23 mouse cellular contexts compared by ENCODE assay signal in the genomic region with DNA sequence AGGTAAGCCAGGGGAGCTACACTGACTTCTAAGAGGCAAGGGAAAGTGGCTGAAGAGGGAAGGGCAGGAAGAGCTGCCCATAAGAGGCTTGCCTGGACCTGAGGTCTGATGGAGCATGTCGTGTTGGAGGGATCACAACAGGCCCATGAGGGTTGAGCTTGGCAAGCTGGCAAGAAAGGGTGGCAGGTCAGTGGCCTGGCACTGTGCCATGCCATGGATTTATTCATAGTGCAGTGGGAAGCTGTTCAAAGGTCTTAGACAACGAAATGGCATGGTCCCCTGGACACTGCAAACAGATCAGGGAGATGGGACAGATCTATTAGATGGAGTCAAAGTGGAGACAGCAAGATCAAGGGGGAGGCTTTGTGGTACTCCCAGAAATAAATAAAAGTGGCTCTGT. TPM values are rescaled to one million over a fixed set of nuclear protein-coding genes. Genes with fewer than 3 reads are reported as not detected.
A peak's percentile ranks its signal among the peaks of the same experiment; 100 is the strongest.
DNase-seq lines count a peak whose midpoint lies in the region; ATAC-seq and TF ChIP-seq lines count a peak whose summit lies in the region.
"Had no signal": no experiment of that assay in that cellular context is flagged by ENCODE, and none has a peak within 500 bp of the region (broad histone marks: within the 10 kb centered on the region; RNA-seq: fewer than 3 reads in every experiment).

No protein-coding gene starts in this region.

- no peaks in the 10 kb centered on the region for H3K4me1 ChIP-seq in kidney, adult 2 months (ENCODE audit: control insufficient read depth, insufficient read depth, low read length)
- no peaks in the 10 kb centered on the region for H3K4me1 ChIP-seq in kidney, embryonic 14.5 days (ENCODE audit: control insufficient read depth, insufficient read depth, low read length)
- H3K4me1 ChIP-seq in limb, embryonic 10.5 days, result peaks cover 18% of the 10 kb centered on the region; the same call in 1 of the 2 replicates
- H3K4me1 ChIP-seq: heart, embryonic 10.5 days; liver, embryonic 12.5 days had no signal

- WGBS in kidney, adult 2 months, result 29% methylated on average over 2 of the region's 2 CpGs
- WGBS in kidney, embryonic 14.5 days, result 74% methylated on average over 2 of the region's 2 CpGs
- 80% methylated on average over 2 of the region's 2 CpGs for WGBS in limb, embryonic 10.5 days

- no peak for TF ChIP-seq POLR2A in kidney, adult 2 months (IDR thresholded peaks at IDR 0.05; ENCODE audit: low read depth, low read length)

- DNase-seq in cerebellum, adult 11-12 months, result peak; percentile 48
- no peak for DNase-seq in cerebellum, postnatal 4 days (ENCODE audit: low spot score in 2 of 2)
- DNase-seq in kidney, adult 2 months, result peak; percentile 44
- peak; percentile 41 to 43 for DNase-seq in cerebellum, postnatal 14 days
- peak; percentile 15 for DNase-seq in limb, embryonic 10.5 days (ENCODE audit: low spot score)
- DNase-seq in spleen, adult 18-20 months, result no peak
- no peak for DNase-seq in spleen, postnatal 14 days (ENCODE audit: low spot score in 2 of 2)
- DNase-seq: B cell, adult 2 months; embryo, embryonic 11 days; heart, postnatal 10 days; layer of hippocampus, adult 9-11 months; lung, adult 2 months; lung, postnatal 4 days; right cerebral cortex, postnatal 4 days; thymus, postnatal 14 days had no signal

- H3K4me3 ChIP-seq in kidney, adult 2 months (ENCODE audit: insufficient read depth, low read depth, low read length), result no peak overlapping the region
- no peak overlapping the region for H3K4me3 ChIP-seq in kidney, embryonic 14.5 days (ENCODE audit: low read length)
- no peak overlapping the region for H3K4me3 ChIP-seq in limb, embryonic 10.5 days
- H3K4me3 ChIP-seq: forebrain, embryonic 15.5 days; heart, embryonic 10.5 days; hindbrain, embryonic 13.5 days; left cerebral cortex, adult 2 months; limb, embryonic 12.5 days; liver, embryonic 12.5 days had no signal

- H3K27me3 ChIP-seq in kidney, adult 2 months (replicated peaks; ENCODE audit: control insufficient read depth, insufficient read depth, low read length), result no peaks in the 10 kb centered on the region; the same call in 1 of the 2 replicates
- H3K27me3 ChIP-seq in kidney, embryonic 14.5 days (ENCODE audit: control insufficient read depth, insufficient read depth, low read length), result no peaks in the 10 kb centered on the region
- H3K27me3 ChIP-seq in limb, embryonic 10.5 days (ENCODE audit: low read depth, poor library complexity, severe bottlenecking), result 0 out of 2 replicates have a peak, but pooled peaks cover 4% of the 10 kb centered on the region
- H3K27me3 ChIP-seq: hindbrain, embryonic 13.5 days; limb, embryonic 12.5 days; liver, embryonic 12.5 days had no signal

- no peaks in the 10 kb centered on the region for H3K9me3 ChIP-seq in kidney, embryonic 14.5 days (ENCODE audit: control insufficient read depth, low read length)
- H3K9me3 ChIP-seq in limb, embryonic 10.5 days (replicated peaks), result no peaks in the 10 kb centered on the region
- H3K9me3 ChIP-seq: forebrain, embryonic 15.5 days; heart, embryonic 10.5 days; hindbrain, embryonic 13.5 days; limb, embryonic 12.5 days; liver, embryonic 12.5 days had no signal

- H3K27ac ChIP-seq in kidney, adult 2 months (ENCODE audit: insufficient read depth, low read depth, low read length), result no peak overlapping the region
- no peak overlapping the region for H3K27ac ChIP-seq in kidney, embryonic 14.5 days (ENCODE audit: low read depth, low read length)
- no peak overlapping the region for H3K27ac ChIP-seq in limb, embryonic 10.5 days
- H3K27ac ChIP-seq: forebrain, embryonic 15.5 days; heart, embryonic 10.5 days; hindbrain, embryonic 13.5 days; left cerebral cortex, adult 2 months; limb, embryonic 12.5 days; liver, embryonic 12.5 days had no signal

- H3K36me3 ChIP-seq in kidney, adult 2 months (ENCODE audit: control insufficient read depth, insufficient read depth, low read length), result no peaks in the 10 kb centered on the region
- H3K36me3 ChIP-seq in kidney, embryonic 14.5 days (ENCODE audit: control insufficient read depth, insufficient read depth, low read length), result no peaks in the 10 kb centered on the region
- H3K36me3 ChIP-seq in limb, embryonic 10.5 days, result peaks cover 4% of the 10 kb centered on the region; the same call in 1 of the 2 replicates
- H3K36me3 ChIP-seq: forebrain, embryonic 15.5 days; heart, embryonic 10.5 days; liver, embryonic 12.5 days had no signal

- no peak for ATAC-seq in kidney, embryonic 14.5 days (ENCODE audit: low FRiP score, low TSS enrichment)
- ATAC-seq: forebrain, embryonic 15.5 days; inflammation-experienced regulatory T-cells, adult 6 months; liver, embryonic 12.5 days had no signal

- H3K9ac ChIP-seq in kidney, embryonic 14.5 days (ENCODE audit: low read depth, low read length), result no peak overlapping the region
- H3K9ac ChIP-seq: forebrain, embryonic 15.5 days; hindbrain, embryonic 13.5 days; limb, embryonic 12.5 days; liver, embryonic 12.5 days had no signal

- no peak overlapping the region for H3K4me2 ChIP-seq in kidney, embryonic 14.5 days (replicated peaks; ENCODE audit: low read depth, low read length)
- H3K4me2 ChIP-seq: forebrain, embryonic 15.5 days; hindbrain, embryonic 13.5 days; limb, embryonic 12.5 days; liver, embryonic 12.5 days had no signal

- TF ChIP-seq CTCF in kidney, adult 2 months (conservative IDR thresholded peaks at IDR 0.05; ENCODE audit: insufficient read depth, insufficient read length, low read depth, low read length), result no peak

RNA-seq across cellular contexts. Expression of gene Ebf1, which starts 24.4 kb away (rescaled TPM):
- polyA plus RNA-seq in kidney, adult 2 months (2012; rRNA removed), result 11.9 and 12.2 TPM in 2 replicates
- polyA plus RNA-seq in kidney, embryonic 14.5 days (2014; fragmentation: Nextera tagmentation; extraction: Ambion mirVana), result 19.9 and 26.9 TPM in 2 replicates
- polyA plus RNA-seq in limb, embryonic 10.5 days (2016; fragmentation: Nextera tagmentation; extraction: Ambion mirVana), result 7.4 and 23.8 TPM in 2 replicates

Comparison
In these comparisons a context has a peak if more than half of its experiments do, and no peak if none do; other contexts are left out.
1. DNase-seq: peak in cerebellum, adult 11-12 months (single experiment), kidney, adult 2 months (single experiment), cerebellum, postnatal 14 days (2 of 2) and limb, embryonic 10.5 days (single experiment); none in cerebellum, postnatal 4 days (0 of 2), spleen, adult 18-20 months (0 of 2) and spleen, postnatal 14 days (0 of 2).